Mouse (Mus musculus): ENCODE results near the gene AU021092. TPM values are rescaled to one million over a fixed set of nuclear protein-coding genes. Genes with fewer than 3 reads are reported as not detected.

AU021092 gene
- total RNA-seq, 2 experiments from 2014 or later: not detected

DNA sequence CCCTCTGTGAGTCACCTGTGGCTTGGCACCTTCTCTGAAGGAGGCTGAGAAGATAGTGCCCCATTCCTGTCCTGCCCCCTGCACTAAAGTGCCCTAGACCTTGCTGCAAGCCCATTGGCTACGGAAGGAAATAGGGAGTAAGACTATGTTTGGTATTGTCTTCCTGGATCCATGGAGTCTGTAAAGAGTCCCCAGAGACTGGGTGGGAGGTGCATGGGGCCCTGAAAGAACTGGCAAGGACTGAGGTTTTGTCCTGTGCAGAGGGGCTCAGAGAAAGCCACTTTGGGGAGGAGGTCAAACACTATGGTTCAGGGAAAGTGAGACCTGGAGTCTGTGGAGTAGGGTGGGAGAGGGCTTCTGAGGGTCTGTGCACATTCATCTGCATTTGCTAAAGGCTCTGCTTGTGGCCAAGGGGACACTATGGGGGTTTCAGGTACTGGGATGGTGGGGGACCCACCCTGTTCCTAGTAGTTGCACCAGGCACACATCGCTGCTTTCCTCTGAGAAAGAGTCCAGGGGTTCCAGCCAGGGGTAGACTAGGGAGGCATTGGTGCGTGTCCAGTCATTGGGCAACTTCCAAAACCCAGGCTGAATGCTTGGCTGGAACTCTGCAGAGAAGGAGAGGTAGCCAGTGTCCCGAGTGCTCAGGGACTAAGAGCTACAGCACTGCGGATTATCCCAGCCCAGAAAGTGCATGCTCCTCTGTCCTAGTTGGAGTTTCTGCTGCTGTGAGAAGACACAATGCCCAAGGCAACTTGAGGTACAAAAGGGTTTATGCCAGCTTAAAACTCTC, 4.6 kb downstream of the AU021092 start:
- no peak for ATAC-seq (replicated peaks; ENCODE audit: low FRiP score, poor library complexity, severe bottlenecking)

DNA sequence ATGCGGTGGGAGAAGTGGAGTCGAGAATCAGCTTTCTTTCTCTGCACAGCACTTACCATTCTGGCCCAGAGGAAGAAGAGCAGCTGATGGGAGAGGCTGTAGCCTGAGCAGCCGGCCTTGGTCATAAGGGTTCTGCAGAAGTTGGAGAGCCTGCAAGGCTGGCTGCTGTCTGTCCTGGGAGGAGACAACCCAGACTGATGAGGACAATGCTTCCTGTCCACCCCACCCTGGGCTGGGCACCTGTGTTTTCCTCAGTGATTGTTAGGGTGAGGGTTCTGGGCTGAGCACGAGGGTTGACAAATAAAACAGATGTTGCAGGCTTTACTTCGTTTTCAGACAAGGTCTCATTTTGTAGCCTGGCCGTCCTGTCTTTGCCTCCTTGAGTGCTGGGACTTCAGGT, 5.4 kb downstream of the AU021092 start:
- no peak for ATAC-seq (replicated peaks; ENCODE audit: low FRiP score, poor library complexity, severe bottlenecking)

DNA sequence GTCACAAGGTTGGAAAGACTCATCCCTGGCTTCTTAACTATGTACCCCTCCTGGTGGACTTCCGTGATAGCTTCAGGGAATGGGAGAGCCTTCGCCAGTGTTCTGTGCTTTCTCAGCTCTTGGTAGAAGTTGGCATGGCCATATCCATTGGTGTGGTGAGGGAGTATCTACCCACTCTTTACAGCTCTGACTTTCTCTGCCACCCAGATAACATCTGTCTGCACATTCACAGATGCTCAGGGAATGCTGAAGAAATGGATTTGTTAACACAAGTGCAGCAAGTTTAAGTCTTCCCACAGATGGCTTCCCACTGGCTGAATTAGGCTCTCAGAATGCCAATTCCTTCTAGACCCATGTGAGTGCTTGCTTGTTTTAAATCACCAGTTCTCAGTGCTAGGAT, 8.0 kb downstream of the AU021092 start:
- ATAC-seq (replicated peaks; ENCODE audit: low FRiP score, poor library complexity, severe bottlenecking): no peak

DNA sequence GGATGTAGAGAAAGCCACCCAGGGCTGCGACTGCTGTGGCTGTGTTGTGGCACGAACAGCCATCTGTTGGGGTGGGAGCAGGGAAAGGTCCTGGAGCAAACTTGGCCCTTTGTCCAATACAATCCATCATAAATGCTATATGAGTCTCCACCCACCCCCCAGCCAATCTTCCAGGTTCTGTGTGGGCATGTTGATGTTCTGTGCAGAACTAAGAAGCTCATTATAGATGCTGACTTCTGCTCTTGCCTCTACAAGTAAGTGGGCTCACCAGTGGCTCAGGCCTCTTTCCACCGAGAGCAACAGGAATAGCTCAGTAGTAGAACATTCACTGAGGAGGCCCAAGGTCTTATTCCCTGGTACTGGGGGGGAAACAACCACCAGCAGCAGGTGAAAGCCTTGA, 9.9 kb downstream of the AU021092 start:
- no peak for ATAC-seq (replicated peaks; ENCODE audit: low FRiP score, poor library complexity, severe bottlenecking)

DNA sequence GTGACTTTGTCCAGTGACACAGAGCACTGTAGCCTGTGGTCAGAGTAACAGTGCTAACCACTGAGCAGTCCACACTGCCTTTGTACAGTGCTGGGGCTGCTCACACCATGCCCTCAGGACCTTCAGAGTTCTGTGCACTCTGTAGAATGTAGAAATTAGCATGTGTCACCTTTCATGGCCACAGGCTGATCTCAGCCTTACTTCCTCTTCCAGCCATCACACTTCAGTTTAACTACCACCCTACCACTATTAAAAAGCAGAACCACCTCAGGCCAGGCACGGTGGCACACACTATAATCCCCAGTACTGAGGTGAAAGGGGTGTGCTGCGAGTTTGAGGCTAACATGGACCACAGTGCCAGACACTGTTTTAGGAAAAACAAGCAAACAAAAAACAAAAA, 11.7 kb downstream of the AU021092 start:
- no peak for ATAC-seq (replicated peaks; ENCODE audit: low FRiP score, poor library complexity, severe bottlenecking)

DNA sequence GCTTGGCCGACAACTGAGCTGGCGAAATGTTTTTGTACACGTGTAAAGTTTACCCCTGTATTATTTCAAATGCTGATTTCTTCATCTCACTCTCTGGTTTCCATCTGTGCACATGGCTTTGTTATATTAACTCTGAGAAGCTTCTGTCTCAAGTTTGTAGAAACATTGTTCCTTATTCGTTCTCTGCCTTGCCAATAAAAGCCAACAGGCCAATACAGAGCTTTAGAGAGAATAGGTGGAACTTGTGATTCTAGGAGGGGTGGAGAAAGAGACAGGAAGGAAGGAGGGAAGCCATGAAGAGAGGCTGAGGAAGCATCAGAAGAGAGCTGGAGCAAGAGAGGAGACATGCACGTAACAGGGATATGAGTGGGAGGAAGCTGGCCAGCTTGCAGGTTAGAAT, 16.0 kb downstream of the AU021092 start:
- no peak for ATAC-seq (replicated peaks; ENCODE audit: low FRiP score, poor library complexity, severe bottlenecking)

DNA sequence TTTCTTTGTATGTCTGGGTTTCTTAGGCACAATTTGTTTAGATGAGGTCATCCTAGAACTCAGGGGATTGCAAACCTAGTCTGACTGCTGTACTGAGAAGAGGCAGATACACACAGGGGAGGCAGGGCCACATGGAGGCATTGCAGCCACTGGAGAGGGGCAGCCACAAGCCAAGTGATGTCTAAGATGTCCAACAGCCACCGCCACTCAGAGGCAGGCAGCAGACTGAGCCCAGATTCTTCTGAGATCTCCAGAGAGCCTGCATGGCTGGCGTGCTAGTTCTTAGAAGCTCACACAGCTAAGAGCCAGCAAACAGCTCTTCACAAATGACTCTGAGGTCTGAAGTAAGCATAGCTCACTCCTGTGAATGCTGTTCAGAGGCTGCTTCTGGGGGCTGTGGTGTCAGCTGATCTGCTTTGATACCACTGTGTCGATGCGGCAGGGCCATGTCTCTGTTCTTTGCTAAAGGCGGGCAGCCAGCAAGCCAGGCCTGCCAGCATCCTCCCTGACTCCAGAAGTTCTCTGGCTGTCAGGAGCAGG, 16.6 kb downstream of the AU021092 start:
- no peak for ATAC-seq (replicated peaks; ENCODE audit: low FRiP score, poor library complexity, severe bottlenecking)

DNA sequence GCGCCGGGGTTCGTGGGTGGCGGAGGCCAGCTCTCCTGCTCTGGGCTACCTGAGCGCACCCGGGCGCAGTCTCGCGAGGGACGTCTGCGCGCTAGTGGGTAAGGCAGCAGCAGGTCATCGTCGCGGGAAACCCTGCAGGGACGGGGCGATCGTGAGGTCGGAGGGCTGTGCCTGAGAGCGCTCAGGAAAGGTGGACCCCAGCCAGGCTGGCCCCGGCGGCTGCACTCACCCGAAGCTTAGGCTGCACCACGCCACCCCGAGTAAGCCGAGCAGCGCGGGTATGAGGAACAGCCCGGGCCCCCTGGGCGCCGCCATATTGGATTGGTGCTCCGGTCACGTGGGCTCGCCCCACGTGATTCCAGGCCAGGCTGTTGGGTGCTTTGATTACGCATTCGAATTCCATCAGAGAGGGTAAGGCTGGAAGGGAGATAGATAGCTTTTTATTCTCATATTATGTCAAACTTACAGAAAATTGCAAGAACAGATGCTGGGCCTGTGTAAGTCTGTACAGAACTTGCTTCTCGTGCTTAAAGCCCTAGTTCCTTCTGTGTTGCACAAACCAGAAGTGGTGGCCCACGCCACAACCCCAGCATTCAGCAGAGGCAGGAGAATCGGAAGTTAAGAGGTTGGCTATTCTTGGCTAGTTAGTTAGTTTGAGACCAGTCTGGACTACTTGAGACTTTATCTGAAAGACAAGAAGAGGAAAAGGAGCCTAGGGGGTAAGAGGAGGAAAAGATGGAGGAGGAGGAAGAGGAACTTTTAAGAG, 18.2 kb downstream of the AU021092 start, which contains the start of gene Nagpa:
Gene Nagpa (minus strand): TSS at position 345 of the 766 bp plus-strand sequence.
- peak; percentile 76 for ATAC-seq (replicated peaks; ENCODE audit: low FRiP score, poor library complexity, severe bottlenecking)

DNA sequence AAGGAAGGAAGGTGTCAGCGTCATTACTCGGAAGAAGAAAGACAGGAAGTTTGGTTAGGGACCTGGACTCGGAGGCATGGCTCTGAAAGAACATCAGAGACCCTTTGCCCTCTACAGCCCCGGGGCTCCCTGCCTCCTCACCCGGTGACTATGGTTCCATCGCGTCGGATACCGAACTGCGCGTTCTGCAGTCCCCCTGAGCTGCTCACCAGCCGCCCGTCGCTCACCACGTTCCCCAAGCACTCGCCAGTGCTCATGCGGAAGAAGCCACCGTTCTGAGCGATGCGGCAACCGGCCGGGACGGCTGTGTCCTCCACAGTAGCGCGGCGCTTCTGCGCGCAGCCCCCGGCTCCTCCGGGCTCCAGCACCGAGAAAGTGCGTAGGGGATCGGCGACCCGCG, 18.9 kb downstream of the AU021092 start:
- ATAC-seq (replicated peaks; ENCODE audit: low FRiP score, poor library complexity, severe bottlenecking): no peak

DNA sequence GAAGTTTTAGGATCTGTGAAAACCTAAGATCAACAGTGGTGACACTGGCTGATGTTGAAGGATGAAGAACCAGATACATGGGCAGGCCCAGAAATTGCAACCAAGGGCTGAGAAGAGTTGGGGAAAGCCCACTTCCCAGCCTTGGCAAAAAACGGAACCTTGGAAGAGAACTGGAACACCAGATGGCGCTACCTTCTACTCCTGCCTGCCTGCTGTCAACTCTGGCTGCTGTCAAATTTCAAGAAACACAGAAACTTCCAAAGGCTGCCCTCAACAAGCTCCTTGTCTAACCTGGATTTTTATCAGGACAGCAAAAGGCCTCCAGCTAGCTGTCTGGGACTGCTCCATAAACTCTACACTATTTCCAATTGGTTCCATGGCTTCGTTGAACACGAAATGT, 19.4 kb downstream of the AU021092 start:
- no peak for ATAC-seq (replicated peaks; ENCODE audit: low FRiP score, poor library complexity, severe bottlenecking)

DNA sequence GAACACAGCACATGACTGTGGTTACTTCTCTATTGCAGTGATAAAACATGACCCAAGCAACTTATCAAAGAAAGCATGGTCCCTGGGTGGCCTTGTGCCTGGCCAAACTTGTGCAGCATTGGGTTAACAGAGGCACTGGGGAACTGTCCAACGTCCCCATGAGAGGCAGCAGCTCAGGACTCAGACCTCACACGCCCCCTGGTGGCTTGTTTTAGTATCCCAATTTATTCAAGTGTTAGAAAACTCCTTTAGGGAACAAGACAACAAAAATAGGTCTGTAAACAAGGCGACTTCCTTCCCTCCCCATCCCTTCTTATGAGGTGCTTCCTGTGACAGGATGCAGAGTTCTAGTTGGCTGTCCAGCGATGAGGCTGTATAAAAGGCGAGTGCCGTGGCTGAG, 27.0 kb downstream of the AU021092 start:
- ATAC-seq (replicated peaks; ENCODE audit: low FRiP score, poor library complexity, severe bottlenecking): peak; percentile 66

DNA sequence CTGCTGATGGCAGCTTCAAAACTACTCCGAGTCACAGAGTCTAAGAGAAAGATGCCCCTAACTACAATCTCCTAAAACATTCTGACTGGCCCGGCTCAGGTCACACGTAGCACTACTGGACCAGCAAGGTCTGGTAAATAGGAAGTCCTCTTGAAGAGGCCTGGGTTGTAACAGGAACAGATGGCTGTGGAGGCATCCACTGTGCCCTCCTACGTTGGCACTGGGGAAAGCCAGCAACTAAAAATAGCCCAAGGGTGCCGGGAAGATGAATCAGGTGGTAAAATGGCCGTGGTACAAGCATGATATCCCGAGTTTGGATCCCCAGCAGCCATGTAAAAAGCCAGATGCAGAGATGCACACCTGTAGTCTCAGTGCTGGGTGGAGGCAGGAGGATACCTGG, 35.9 kb downstream of the AU021092 start:
- no peak for ATAC-seq (replicated peaks; ENCODE audit: low FRiP score, poor library complexity, severe bottlenecking)

DNA sequence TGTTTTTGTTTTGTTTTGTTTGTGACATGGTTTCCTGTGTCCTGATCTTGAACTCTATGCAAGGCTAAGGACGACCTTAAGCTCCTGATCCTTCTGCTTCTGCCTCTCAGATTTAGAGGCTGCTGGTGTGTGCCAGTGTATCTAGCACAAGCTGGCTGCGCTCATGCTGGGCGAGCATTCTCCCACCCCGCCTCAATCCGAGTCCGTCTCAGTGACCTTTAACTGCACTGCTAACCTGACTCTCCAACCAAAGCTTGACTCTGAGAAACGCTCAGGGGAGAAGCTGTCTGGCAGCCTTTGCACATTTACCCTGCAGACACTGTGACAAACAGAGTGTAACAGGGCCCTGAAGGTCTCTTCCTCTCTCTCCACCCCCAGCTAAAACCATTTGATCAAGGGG, 36.4 kb downstream of the AU021092 start:
- ATAC-seq (replicated peaks; ENCODE audit: low FRiP score, poor library complexity, severe bottlenecking): no peak

DNA sequence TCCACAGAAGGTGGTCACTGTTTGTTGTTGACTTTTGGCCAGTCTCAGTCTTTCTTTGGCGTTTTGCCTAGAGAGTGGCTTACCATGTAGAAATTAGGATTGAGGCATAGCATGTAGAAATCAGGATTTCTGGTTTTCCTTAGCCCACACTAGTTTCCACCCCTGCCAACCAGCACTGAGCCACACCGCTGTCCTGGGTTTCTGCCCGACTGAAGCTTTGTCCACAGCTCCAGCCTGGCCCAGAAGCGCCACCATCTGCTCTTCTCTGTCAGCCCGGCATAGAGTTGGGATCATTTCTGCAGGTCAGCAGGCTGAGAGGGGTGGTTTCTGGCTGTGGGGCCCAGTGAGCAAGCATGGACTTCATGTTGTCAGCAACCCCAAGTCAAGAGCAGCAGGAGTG, 37.1 kb downstream of the AU021092 start:
- ATAC-seq (replicated peaks; ENCODE audit: low FRiP score, poor library complexity, severe bottlenecking): no peak

DNA sequence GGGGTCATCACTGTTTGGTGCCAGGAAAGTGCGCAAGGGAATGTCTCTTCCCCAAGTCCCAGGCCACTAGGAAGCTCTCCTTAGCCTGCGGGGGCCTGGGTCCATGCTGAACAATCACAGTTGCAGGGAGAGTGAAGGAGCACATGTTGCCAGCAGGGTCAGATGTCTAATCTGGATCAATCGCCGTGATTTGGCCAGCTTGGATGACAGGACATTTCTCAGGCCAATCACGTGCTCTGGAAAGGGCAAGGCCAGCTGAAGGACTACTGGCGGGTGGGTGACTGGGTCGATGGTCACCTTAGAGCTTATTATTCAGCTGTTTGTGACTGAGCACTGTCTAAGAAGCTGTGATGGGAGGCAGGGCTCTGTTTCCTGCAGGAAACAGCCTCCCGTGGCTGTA, 38.0 kb downstream of the AU021092 start:
- no peak for ATAC-seq (replicated peaks; ENCODE audit: low FRiP score, poor library complexity, severe bottlenecking)

DNA sequence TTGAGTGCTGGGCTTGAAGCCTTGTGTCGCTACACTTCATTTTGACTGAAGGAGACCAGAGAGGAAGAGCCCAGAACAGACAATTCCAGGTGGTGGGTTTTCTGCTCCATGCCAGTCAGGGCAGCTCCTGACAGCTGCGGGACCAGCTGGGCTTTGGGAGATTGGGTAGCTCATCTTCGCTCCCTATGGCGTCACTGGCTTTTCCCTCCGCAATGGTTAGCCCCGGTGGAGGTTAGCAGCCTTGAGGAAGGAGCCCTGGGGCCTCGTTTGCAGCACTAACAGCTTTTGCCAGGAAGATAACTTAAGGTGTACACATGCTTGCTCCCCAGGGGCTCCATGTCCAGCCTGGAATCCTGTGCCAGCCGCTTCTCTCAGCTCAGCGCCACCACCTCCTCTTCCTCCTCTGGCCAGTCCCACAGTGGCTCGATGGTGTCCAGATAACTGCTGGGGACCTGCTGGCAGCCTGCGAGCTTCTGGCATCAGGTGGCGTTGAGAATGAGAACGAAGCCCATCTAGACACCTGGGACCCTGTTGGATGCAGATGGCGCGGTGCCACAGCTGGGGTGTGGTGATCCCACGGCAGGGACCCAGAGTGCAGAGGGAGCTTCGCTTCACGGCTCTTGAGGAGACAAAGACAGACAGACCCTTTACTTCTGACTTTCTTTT, 38.7 kb downstream of the AU021092 start:
- ATAC-seq (replicated peaks; ENCODE audit: low FRiP score, poor library complexity, severe bottlenecking): no peak

DNA sequence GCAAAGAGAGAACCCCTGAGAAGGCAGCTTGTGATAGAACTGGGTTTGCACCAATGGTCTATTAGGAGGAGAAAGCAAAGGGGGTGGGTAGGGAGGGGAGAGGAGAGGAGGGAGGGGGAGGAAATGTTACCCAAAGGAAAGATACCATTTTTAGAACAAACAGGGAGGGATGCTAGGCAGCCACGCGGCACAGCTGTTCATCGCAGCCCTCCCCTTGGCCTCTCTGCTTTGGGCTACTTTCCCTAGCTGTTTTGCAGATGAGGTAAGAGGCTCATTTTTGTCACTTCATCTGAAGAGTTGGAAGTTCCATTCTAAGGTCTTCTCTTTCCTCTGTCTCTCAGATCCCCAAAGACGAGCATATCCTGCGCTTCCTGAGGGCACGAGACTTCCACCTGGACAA, 49.5 kb downstream of the AU021092 start:
- no peak for ATAC-seq (replicated peaks; ENCODE audit: low FRiP score, poor library complexity, severe bottlenecking)

DNA sequence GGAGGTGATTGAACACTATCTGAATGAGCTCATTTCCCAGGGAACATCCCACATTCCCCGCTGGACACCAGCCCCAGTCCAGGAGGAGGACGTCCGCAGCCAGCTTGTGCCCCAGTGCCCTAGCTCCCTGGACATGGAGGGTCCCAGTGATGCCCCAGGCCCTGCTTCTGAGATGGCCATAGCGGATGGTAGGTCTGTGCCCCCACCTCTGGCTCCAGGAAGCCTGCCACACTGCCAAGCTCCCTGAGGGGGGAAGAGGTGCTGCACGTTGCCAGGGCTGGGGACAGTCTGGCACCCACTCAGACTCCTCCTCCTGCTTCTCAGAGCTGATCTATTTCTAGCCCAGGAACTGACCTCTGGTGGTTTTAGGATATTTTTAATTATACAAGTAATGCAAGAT, 53.3 kb downstream of the AU021092 start:
- ATAC-seq (replicated peaks; ENCODE audit: low FRiP score, poor library complexity, severe bottlenecking): no peak

DNA sequence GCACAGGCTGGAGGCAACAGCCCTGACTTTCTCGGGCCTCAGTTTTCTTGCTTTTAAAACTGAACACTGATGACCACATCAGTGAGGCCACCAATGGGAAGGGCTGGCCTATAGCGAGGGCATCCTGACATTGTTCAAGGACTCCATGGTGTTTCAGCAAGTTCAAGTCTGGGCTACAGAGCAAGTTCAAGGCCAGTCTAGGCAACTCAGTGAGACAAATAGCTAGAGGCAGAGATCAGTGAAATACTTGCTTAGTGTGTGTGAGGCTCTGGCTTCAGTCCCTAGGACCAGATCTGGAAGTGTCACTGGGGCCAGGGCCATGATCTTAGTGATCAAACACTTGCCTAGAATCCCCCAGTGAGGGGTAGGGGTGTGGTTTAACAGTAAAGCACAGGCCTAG, 54.1 kb downstream of the AU021092 start:
- ATAC-seq (replicated peaks; ENCODE audit: low FRiP score, poor library complexity, severe bottlenecking): no peak

DNA sequence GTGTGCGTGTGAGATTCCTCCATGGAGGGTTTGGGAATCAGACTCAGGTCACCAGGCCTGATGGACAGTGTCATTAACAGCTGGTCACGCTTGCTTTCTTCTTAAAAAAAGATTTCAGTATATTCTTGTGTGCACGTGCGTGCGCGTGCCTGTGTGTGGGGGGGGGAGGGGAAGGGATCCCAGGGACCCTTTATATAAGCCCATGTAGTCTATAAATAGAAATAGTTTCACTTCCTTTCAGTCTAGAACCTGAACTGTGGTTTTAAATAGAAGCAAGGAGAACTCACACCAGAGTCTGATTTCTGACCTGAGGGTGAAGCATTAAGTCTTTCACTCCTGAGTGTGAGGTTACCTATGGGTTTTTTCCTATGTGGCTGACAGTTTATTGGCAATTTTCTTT, 57.8 kb downstream of the AU021092 start:
- no peak for ATAC-seq (replicated peaks; ENCODE audit: low FRiP score, poor library complexity, severe bottlenecking)
